Mouse (Mus musculus) cerebellum, adult 9-10 months (tissue): ENCODE measurements around the gene Scrn1.

ENCODE experiments used
- DNase-seq: peaks from one replicate; pipeline ENCODE4 v3.0.0; 2022

Scrn1 gene

DNA sequence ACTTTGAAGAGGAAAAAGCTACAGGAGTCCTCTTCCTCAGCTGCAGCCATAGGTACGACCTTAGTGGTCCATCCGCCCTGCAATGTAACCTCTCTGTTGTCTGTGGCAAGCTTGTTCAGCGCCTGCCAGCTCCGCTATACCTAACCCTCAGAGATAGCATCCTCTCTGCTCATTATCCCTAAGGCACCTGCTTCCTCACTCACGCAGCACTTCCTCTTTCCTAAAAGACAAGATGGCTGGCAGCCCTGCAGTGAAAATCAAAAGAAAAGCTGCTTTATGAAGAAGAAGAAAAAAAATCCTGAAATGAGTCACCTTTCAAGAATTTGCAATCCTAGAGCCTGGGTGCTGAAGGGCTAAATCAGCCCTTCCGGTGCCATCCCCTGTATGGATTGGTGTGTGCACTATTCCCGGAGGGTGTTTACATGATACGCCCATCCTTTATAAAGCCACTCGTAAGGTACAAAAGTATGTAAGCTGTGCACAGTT, 1.7 kb downstream of the Scrn1 start:
- no peak for DNase-seq

DNA sequence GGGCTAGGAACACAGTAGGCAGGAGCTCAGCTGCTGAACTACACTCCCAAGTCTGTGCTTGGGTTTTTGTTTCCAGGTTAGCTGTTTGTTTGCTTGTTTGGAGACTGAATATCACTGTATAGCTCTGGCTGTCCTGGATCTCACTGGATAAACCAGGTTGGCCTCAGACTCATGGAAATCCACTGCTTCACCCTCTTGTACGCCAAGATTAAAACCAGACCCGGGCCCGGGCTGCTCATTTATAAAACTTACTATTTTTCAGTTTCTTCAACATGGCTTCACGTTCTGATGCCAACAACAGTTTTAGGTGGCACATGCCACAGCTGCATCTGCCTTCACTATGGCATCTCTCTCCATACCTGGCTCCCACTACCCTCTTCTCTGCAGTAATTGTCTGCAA, 2.7 kb downstream of the Scrn1 start:
- peak; percentile 46 for DNase-seq

DNA sequence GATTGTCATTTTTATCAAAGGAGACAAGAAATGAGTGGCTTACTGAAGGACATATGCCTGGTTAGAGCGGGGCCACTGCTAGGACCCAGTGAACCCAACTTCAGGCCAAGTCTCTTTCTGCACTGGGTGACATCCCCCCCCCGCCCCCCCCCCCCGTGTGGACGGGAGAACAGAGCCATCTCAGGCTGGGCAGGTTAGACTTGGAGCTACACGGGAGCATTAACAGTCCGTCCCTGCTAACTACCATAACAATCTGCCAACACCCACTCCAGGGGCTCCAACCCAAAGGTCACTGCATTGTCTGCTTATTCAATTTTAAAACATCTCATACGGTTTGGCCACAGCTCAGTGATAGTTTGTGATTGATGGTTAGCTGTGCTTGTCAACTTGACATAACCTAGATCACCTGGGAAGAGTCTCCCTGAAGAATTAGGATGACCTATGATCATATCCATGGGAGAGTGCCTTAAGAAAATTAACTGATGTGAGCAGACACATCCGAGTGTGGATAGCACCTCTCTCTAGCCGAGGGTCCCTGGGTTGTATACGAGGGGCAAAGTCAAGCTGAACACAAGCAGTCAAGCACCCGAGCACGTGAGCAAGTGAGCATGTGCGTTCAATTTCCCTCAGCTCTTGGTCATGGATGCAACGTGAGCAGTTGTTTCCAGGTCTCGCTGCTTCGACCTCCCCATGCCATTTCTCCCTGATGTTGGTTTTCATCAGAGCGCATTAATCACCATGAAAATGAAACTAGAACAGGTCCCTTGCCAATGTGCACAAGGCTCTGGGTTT, 4.1 kb downstream of the Scrn1 start:
- peak; percentile 54 for DNase-seq

DNA sequence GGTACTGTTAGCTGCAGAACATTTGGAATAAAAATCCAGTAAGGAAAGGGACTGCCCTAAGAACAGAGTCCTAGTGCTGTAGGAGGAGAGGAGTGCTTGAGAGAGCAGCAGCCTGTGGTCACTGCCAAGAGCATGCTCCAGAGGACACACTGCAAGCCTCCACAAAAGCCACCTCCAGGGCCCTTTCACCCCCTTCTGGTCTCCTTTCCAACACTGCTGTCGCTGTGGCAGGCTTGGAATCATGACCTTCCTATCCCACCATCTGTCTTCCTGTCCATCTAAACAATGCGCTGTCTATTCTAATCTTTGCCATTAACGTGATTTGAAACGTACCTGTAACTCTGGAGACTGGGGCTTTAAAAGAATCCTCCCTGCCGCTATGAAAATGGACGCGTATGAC, 7.8 kb downstream of the Scrn1 start:
- DNase-seq: peak; percentile 85

DNA sequence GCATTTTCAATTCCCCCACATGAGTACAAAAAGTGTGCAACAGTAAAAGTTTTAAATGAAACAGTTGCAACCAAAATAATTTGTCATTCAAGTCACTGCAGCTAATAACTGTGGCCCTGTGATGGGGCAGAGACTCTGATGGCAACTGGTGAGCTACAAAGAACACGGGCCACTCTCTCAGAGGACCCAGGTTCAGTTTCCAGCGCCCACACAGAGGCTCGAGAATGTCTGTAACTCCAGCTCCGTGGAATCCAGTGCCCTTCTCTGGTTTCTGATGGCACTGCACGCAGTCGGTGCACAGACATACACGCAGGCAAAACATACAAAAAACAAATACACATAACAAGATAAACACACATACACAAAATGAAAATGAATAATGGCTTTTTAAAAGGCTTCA, 8.6 kb downstream of the Scrn1 start:
- no peak for DNase-seq

DNA sequence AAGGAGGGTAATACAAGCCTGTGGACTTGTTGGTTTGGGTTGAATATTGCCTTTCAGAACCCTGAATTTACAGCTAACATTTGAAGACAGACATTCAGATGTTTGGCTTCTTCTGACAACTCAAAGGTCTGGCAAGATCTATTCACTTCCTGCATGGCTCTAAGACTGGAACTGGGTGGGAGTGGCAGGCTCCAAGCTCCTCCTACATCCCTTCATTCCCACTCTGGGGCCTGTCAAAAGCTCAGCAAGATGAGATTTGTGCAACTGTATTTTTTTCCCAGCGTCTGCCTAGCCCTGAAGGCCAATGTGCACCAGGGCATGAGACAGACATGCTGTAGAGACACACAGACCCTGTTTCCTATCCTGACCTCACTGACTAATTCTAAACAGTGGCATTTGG, 10.5 kb downstream of the Scrn1 start:
- no peak for DNase-seq

DNA sequence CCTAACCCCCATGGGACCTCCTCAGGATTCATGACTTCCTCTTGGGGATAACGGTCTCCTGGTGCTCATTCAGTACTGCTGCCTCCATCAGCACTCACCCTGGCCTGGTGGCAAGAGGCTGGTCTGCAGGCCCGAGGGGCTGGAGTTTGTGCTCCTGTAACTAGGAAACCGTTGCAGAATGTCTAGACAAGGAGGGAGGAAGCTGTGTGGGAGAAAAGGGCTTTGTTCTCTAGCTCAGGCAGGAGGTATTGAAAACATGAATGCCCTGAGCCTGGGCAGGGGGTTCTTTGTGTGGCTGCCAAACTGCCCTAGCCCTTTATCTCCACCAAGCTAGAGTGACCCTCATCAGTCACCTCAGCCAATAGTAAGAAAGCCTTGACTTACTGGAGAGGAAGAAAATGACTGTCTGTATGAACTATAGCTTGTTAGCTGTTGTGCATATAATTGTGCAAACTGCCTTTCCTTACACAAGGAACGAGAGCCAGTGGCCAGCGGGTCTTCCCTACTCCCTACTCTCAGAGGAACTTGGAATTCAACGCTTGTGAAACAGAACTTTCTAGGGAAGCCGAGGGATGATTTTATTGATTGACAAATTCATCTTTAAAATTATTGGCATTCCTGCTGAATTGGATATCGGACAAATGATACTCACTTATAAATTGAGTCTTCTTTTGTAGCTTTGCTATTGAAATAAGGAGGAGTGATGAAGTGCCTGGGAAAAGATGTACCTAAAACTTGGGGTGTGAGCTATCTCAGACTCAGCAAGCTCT, 11.8 kb downstream of the Scrn1 start:
- no peak for DNase-seq

DNA sequence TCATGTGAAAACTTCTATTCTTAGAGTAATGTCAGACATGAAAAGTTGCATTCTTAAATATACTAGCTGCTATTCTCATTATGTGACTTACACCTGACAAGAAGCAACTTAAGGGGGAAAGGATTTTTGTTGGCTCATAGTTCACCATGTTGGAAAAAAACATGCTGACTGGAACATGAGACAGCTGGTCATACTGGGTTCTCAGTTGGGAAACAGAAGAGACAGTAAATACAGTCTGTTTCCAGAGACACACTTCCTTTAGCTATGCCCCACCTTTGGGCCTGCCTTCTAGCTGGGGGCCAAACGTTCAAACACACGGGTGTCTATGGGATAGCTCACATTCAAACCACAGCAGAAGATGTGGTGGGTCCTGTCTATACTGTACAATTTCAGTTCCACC, 12.7 kb downstream of the Scrn1 start:
- peak; percentile 75 for DNase-seq

DNA sequence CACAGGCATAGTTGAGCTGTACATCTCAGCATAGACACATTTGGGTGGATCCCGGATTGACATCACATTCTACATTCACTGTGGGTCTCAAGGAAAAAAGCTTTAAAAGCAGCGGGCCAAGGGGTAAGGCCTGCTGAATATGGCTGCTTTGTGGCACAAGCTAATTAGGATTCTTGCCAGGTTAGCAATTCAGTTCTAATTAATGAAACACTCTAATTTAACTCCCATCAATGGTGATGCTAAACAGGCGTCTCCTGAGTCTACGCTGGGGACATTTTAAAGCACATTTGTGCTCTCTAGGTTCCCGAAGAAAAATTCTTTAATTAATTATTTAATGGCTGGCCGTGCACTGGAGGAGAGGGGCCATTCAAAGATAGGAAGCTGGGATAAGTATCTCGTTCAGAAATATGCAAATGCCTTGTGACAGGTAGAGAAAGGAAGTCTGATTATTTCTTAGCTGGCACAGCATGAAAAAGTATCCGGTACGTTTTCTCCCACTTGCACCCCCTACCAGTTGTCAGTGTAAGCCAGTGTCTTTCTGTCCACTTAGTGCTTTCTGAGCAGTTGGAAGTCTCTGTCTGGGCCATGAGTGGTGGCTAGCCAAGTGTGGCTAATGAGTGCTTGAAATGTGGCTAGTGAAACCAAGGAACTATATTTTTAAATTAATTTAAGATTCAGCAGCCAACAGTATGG, 13.4 kb downstream of the Scrn1 start:
- no peak for DNase-seq

DNA sequence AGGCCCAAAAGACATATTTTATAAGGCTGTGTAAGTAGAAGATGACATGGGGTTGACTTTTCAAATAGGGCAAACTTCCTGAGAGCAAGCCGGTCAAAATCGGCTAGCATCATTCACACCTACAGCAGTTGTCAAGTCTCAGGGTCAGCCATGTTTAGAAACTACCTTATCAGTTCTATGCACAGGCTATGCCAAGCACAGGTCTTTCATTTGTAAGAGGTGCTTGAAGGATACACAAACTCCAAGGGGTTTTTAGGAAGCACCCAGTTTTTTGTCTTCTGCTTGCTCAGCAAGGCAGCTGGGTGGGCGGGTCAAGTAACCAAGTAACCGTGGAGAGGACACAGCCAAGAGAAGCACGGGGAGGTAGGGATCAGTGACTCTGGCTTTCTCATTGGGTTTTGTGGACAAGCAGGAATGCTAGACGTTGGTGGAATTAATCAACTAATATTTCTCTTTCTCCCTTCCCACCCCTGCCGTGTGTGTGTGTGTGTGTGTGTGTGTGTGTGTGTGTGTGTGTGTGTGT, 15.4 kb downstream of the Scrn1 start:
- no peak for DNase-seq

DNA sequence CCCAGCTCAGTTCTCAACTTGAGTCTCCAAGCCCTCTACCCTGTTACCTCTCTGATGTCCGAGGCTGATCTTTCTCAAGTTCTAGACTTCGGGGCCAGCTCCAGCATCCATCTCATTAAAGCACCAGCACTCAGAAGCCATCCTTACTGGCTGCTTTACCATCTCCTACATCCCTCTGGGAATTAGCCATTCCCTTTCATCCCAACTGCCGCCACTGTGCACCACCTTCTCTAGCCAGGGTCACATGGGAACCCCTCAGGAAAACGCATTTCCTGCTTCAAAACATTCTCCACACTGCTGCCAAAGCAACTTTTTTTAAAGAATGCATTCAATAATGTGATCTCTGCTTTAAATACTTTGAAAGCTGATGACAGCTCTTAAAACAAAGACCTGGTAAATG, 17.0 kb downstream of the Scrn1 start:
- DNase-seq: no peak

DNA sequence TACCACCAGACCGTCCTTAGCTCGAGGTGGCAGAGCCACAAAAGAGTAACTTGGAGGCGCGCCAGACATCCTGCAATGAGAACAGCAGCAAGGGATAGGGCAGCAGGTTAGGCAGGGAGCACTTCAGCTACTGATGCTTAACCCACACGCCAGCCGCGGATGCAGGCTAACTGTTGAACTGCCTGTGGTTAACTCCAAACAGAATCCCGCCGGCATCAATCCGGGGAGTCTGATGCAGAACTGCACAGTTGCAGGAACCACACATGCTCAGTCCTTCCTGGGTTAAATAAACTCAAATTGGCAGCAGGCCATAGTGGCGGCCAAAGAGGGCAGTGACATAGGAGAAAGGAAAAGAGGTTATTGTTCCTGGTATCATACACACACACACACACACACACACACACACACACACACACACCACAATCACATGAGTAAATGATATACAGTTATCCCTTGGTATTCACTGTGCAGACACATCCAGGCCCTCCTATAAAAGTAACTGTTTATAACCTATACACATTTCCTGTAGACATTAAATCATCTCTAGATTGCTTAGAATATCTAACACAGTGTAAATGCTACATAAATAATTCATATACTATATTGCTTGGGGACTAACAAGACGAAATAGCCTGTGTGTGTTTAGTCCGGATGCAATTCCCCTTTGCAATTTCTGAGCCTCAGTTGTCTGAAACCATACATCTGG, 17.8 kb downstream of the Scrn1 start:
- peak; percentile 78 for DNase-seq

DNA sequence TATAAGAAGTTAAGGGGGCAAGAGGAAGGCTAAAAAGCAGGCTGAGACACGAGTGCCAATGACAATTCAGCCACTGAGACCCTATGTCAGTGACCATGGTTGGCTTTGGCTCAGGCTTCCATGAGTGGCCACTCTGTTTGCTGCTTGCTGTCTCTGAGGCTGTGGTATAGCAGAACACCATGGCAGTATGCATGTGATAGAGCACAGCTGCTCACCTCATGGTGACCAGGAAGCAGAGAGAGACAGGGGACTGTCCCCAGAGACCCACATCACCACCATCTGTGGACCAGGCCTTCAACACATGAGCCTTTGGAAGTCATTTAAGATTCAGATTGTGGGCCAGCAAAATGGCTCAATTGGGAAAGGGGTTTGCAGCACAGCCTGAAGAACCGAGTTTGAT, 22.6 kb downstream of the Scrn1 start:
- no peak for DNase-seq

DNA sequence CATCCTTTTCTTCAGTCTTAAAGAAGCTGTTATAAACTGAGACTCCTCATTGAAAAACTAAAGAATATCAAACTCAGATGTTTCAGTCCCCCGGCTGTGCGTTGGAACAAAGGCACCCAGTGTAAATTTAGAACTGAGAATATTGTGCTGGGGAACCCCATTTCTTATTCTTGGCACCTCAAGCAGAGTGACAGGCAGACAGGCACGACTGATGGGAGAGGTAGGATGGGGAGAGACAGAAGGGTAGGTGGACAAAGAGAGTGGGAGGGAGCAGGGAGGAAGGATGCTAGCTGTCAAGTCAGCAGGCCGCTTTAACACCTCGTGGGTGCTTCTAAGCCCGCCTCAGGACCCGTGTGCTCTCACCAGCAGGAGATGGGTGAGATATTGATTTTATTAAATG, 23.5 kb downstream of the Scrn1 start:
- DNase-seq: no peak

DNA sequence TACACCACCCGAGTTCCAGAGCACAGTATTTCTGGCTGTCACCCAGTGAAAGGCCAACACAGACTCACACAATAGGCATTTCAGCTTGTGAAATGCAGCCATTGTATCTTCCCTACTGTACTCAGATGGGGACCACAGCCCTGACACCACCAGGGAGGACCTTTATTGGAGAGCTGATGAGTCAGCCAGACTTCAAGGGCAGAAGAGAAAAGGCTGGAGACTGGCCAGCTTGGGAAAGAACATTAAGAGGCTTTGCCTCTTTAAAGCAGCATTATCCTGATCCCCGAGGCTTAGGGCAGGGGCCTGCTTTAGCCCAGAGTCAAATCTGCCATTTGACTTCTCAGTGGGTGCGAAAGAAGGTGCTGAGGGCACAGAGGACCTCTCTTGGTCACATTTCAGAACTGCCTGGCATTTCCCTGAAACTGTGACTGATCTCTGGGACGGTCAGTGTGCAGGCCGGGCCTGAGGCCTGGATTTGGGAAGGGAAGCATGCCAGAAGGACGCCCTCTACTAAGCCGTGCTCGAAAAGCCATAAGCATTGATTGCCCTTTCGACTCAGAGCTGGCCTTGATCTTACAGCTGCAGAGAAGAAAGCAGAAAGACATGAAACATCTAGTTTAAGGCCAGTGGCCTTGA, 25.9 kb downstream of the Scrn1 start:
- peak; percentile 65 for DNase-seq

DNA sequence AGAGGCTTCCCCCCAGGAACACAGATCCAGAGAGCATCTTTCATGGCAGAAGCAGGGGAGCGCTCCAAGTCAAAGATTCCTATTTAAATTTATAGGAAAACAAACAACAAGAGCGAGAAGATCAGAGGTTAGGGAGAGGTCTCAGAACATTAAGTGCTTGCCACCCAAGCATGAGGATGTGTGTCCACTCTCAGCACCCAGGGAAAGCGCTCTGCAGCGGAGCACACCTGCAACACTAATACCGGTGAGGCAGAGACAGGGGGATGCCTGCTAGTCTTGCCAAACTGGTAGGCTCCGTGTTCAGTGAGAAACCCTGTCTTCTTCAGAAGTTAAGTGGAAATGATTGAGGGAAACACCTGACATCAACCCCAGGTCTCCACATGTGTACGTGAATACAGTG, 26.9 kb downstream of the Scrn1 start:
- DNase-seq: no peak

DNA sequence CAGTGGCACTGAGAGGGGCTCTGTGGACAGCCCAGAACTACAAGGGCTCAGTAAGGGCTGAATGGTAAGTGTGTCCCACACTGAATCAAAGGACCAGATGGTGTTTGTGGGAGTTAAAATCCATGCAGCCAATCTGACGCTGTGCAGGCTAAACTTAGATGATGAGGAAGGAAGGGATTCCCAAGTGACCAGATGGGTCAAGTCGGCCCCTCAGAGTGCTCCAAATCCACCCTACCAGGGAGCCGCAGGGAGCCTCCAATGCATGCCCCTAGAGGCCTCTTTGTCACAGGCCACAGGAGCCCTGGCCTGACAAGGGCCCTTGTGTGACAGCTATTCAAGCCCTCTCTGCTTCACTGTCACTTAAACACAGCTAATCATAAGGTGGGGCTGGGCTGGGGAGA, 27.5 kb downstream of the Scrn1 start:
- peak; percentile 81 for DNase-seq

DNA sequence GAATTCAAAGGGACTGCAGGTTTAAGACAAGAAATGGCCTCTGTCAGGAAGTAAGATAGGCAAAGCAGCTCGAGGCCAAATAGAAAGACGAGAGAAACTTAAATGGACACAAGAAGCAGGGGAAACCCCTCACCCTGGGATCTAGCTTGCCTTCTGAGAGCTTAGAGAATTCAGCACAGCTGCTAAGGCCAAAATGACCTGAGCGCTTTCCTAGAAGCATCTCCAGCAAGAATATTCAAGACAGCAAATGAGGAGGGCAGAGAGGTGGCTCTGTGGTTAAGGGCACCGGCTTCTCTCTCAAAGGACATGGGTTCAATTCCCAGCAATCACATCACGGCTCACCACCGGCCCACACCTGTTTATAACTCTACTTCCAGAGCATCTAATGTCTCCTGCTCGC, 29.2 kb downstream of the Scrn1 start:
- no peak for DNase-seq

DNA sequence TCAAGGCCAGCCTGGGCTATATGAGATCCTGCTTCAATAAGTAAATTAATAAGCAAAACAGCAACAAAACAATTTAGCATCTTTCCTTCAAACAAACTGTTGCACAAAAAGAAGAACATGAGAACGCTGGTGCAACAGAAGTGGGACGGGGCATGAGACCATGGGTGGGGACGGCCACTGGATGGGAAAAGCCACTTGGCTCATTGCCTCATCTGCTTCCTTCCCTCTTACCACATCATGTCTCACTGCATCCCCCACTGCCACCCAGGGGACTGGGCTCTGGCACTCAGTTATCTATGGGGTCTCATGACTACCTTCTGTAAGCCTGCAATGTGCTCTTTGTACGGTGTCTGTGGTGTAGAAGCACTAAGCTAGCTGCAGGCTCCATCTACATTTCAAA, 30.8 kb downstream of the Scrn1 start:
- no peak for DNase-seq

DNA sequence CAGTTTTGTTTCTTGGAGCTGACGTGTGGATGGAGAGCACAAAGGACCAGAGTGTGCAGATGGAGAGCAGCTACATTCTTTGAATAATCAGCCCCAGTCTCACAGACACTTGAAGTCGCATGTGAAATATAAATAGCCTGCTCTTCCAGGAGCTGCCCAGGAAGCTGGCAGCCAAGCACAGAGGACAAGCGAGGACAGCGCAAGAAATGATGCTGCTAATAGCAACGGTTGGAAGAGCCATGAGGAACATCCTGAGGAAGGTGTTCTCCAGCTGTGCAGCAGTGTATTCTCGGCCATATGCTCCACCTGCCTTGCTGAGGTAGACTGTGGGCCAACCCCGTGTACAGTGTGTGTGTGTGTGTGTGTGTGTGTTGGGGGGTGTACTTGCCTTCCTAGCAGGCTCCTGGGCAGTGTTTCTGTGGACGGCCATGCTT, 35.2 kb downstream of the Scrn1 start:
- DNase-seq: peak; percentile 68

DNA sequence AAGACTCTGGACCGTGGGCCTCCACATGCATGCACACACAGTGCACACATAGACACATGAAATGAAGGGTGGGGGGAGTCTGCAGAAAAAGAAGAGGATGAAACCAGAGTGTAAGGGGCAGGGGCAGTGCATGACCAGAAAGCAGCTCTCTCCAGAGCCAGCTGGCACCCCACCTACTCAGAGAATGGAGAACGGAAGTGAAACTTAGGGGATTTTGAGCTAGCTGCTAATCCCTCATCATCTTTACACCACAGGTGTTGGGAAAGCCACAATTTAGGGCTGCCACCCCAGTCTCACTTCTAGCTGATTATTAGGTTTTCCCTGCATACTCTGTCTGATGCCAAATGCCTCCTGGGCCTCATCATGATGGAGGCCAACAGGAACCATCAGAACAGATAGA, 36.1 kb downstream of the Scrn1 start:
- DNase-seq: no peak

DNA sequence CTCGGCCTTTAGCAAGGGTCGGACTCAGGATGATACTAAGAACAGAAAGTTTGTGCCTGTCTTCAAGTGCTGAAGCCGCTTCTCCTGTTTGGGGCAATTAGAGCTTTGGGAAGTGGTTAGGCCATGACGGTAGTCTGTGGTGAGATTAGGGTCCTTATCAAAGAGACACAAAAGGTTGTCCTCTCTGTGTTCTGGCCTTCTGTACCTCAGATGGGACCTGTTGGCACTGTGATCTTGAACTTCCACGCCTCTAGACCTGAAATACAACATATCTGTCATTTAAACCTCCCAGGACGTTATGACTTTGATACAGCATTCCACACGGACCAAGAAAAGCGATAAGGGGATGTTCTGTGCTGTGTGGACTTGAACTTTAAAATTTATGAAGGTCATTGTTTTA, 37.6 kb downstream of the Scrn1 start:
- no peak for DNase-seq
